Mouse (Mus musculus) cortical plate, adult 2 months (tissue): ENCODE results near the gene Art4. TPM values are rescaled to one million over a fixed set of nuclear protein-coding genes. Genes with fewer than 3 reads are reported as not detected.
A peak's percentile ranks its signal among the peaks of the same experiment; 100 is the strongest.
"Not testable (repeated sequence)": the region's sequence is repeated elsewhere in the genome, so short reads cannot be mapped to it uniquely, and the experiment has no call there.

Source experiments
- H3K27ac ChIP-seq: fragments of 200-500 bp; 2 replicates; pipeline ENCODE4 v1.5.1; 2012; ENCODE audit warnings: low read length, control low read depth, inconsistent platforms; ENCODE audit not compliant: insufficient read depth
- H3K4me1 ChIP-seq: fragments of 200-500 bp; 2 replicates; pipeline ENCODE4 v1.6.1; 2011; ENCODE audit warnings: low read length; ENCODE audit not compliant: control insufficient read depth, insufficient read depth
- H3K4me3 ChIP-seq: fragments of 200-500 bp; 2 replicates; pipeline ENCODE4 v1.5.1; 2011; ENCODE audit warnings: mild to moderate bottlenecking, low read length, control low read depth; ENCODE audit not compliant: insufficient read depth
- CTCF ChIP-seq: fragments of 200-500 bp; IDR thresholded peaks from 2 replicates; pipeline ENCODE4 v1.5.1; 2011; ENCODE audit warnings: mild to moderate bottlenecking, control low read depth, low read length; ENCODE audit not compliant: insufficient read depth; ENCODE audit errors: extremely low read depth
- POLR2A ChIP-seq: fragments of 200-500 bp; IDR thresholded peaks from 2 replicates; pipeline ENCODE4 v1.6.1; 2011; ENCODE audit warnings: mild to moderate bottlenecking, low read length, control low read depth; ENCODE audit not compliant: insufficient read depth; ENCODE audit errors: extremely low read depth
- polyA plus RNA-seq: library from polyadenylated mRNA; depleted of rRNA; stranded (reverse); fragments of >200 nt; gene quantifications from 2 replicates; pipeline ENCODE4 v1.2.3, GENCODE M21; 2012

Gene Art4
- polyA plus RNA-seq, 1 experiment = 0.06 TPM

DNA sequence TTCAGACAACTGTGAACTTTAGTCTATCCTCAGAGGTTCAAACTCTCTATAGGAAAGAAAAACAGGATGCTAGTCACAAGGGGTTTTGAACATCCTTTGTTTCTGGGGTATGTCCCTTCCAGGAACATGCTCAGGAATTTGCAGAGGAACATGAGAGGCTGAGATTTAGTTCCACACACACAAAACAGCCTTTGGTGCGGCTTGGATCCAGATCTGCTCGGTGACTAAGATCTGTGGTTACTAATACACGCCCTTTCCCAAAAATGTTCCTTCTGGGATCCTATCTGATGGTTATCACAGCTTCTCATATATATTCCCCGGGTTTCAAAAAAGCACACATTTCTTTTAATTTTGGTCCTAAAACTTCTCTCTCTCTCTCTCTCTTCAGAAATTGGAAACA, 40.3 kb upstream of the Art4 start:
- no peak for TF ChIP-seq CTCF
- TF ChIP-seq POLR2A = no peak
- H3K4me1 ChIP-seq = no peaks in the 10 kb centered on the region
- no peak overlapping the region for H3K27ac ChIP-seq
- H3K4me3 ChIP-seq = no peak overlapping the region

DNA sequence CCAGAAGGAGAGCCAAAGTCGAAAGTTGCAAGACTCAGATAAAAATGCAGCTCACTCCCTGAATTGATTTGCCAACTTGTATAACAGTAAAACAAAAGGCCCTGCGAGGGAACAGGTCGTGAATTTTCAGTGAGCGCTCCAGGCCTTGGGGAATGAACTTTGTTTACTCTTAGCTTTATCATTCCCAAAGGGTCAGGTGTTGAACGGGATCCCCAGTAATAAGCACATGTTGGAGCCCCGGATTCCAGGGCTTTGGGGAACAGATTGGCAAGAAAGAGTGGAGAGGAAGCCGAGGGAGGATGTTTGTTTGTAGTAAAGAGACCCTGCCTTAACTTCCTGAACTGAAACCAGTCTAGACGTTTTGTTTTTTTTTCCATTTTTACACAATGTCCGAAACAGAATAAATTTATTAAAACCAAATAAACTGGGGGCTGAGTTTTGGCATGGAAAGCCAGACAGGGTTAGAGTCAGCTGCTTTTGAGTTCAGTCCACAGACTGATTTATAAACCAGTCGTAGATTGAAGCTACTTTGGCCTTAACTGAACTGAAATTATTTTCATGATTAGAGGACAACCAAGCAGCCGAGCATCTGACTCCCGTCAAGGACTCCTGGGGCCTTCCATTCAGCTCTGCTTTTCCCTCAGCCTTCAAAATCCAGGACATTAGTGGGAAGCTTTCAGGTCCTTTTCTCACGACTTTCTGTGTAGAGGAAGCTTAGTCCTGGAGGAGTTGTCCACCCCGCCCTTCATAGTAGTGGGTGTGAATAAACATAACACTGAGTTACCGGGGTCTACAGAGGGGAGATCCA, 37.2 kb upstream of the Art4 start:
- 0 out of 2 replicates have a peak overlapping the region, but pooled peaks have one; percentile 53 for H3K27ac ChIP-seq
- no peak for TF ChIP-seq CTCF
- no peak for TF ChIP-seq POLR2A
- no peaks in the 10 kb centered on the region for H3K4me1 ChIP-seq
- no peak overlapping the region for H3K4me3 ChIP-seq

DNA sequence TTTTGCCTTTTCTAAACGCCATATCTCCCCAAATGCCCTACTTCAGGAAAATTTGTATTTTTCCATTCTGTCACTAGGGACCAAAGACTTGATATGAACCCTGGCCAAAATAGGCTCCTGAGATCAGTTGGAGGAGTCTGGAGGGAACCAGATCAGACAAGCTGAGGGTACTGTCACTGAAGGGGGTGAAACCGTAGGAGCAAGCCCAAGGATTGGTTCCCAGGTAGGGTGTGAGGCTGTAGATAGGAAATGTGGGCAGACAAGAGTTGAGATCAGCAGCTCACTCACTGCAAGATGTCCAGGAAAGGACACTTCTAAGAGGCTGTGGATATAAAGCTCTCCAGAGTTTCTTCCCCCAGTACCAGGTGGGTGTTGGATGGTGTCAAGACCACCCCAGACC, 34.5 kb upstream of the Art4 start:
- Histone ChIP-seq H3K4me1 (peaks cover 1% of the 10 kb centered on the region), H3K4me3 (no peak overlapping the region), H3K27ac (no peak overlapping the region)
- TF ChIP-seq POLR2A (no peak), CTCF (no peak)

DNA sequence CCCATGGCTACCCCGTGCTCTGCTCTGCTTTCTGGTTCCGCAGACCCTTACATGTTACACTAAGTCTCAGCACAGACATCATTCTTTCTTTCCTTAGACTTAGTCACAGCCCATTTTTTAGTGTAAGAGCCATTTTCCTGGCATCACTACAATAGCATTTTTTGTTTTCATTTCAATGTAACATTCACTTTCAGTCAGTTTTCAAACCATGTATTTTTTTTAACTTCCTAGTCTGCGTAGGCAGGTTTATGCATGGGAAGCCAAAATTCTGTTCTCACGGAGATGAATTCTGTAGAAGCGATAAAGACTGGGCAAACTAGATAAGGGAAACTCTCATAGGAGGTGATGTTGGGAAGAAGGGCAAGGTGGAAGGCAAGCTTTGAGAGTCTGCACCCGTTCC, 32.0 kb upstream of the Art4 start:
- H3K4me1 ChIP-seq = peaks cover 1% of the 10 kb centered on the region
- H3K27ac ChIP-seq = no peak overlapping the region
- no peak for TF ChIP-seq CTCF
- TF ChIP-seq POLR2A = no peak

DNA sequence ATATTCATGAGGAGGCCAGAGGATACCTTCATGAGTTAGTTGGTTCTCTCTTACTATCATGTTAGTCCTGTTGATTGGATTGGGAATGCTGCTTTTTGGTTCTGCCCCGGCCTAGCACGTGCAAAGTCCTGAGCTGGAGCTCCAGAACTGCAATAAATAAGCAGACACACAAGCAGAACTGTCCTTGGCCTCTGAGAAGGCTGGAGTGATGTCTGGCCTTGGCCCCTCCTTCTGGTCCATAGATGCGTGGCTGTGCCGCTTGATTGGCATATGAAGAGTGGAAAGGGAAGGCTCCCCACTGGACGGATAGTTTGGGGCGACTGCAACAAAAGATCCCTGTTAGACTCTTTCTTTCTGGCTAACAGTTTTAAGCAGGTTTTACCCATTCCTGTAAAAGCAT, 31.5 kb upstream of the Art4 start:
- H3K4me3 ChIP-seq = no peak overlapping the region
- peaks cover 1% of the 10 kb centered on the region for H3K4me1 ChIP-seq
- no peak for TF ChIP-seq POLR2A
- no peak for TF ChIP-seq CTCF
- H3K27ac ChIP-seq = no peak overlapping the region

More for the DNA sequence above, 32.0 kb upstream of the Art4 start:
- no peak overlapping the region for H3K4me3 ChIP-seq

DNA sequence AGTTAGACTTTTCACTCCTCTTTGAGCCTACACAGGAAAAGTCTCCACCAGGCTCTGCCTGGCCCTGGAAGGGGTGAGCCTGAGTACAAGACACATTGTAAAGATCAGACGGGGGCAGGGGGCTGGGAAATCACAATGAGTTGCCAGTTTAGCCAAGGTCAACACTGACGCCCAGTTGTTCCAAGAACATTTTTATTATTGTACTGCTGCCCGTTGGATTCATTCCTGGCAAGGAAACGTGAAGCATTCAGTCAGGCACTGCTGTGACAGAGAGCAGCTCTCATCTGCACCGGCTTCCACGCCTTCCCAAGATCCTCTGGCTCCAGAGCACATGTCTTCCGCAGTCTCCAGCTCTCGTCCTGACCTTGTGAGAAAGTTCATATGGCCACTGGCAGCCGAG, 30.3 kb upstream of the Art4 start:
- Histone ChIP-seq H3K27ac (no peak overlapping the region; the same call in 1 of the 2 replicates), H3K4me3 (no peak overlapping the region), H3K4me1 (peaks cover 1% of the 10 kb centered on the region)
- TF ChIP-seq POLR2A (no peak), CTCF (no peak)

DNA sequence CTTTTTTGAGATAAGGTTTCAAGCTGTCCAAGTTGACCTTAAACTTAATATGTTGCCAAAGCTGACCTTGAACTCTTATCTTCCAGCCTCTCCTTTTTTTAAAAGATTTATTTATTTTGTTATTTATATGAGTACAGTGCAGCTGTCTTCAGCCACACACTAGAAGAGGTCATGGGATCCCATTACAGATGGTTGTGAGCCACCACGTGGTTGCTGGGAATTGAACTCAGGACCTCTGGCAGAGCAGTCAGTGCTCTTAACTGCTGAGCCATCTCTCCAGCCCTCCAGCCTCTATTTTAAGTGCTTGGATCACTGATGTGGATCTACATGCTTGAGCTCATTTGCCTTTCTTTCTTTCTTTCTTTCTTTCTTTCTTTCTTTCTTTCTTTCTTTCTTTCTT, 27.2 kb upstream of the Art4 start:
- not testable (repeated sequence) for H3K4me3 ChIP-seq

DNA sequence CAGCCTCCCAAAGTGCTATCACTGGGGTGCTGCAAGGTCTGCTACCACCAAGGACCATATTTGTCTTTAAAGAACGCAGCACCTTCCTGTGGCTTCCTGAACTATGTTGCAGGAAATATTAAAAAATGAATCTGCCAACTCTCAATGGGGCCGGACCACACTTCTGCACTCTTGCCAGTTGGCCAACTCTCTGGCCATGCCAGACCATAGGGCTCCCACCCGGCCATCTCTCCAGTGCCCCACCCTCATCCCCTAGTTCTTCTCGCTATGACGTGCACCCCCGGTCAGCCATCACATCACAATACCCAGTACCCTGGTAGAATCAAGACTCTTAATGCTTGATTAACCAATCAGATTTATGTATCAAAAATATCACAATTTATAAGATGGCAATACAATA, 26.4 kb upstream of the Art4 start:
- no peak overlapping the region for H3K4me3 ChIP-seq
- H3K4me1 ChIP-seq = no peaks in the 10 kb centered on the region; the same call in 1 of the 2 replicates
- TF ChIP-seq POLR2A (no peak), CTCF (no peak)
- no peak overlapping the region for H3K27ac ChIP-seq

More for the DNA sequence above, 27.2 kb upstream of the Art4 start:
- H3K4me1 ChIP-seq, H3K27ac ChIP-seq: not testable (repeated sequence)

DNA sequence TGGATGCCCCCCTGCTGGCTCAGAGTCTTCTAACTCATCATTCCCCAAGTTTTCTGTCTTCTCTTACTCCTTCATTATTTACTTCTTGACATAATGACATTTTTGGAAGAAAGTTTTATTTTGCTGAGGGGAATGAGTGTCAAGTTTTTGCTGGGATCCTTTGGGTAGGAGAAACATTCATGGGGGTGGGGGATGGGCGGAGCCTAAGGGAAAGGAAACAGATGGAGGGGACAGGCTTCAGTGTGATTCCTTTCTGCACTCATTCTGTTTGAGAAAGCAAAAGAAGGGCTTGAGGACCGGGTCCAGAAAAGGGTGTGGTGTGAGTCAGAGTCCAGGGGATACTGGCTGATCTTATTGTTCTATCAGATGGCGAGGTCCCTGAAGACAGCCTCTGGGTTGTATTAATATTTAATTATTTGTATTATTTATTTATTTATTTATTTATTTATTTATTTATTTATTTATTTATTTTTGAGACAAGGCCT, 25.9 kb upstream of the Art4 start:
- Histone ChIP-seq H3K4me1 (no peaks in the 10 kb centered on the region), H3K4me3 (no peak overlapping the region), H3K27ac (no peak overlapping the region)
- TF ChIP-seq CTCF = no peak
- TF ChIP-seq POLR2A = no peak

DNA sequence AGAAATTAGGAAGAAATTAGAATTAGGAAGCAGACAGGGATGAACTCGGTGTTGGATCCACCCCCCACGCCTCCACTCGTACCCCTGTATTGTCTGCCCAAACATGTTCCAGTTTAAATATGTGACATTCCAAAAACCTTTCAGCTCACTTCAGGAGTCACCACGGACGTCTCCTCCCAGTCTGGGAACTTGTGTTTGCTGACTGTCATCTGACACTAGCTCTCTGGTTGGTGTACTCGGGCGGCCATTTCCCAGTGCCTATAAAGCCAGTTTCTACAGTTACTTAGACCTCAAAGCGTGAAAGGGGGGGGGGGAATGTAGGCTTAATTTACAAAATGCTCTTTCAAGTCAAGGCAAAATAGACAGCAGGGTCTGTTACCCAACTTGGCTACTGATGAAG, 24.1 kb upstream of the Art4 start:
- no peak for TF ChIP-seq POLR2A
- TF ChIP-seq CTCF = no peak
- Histone ChIP-seq H3K27ac (no peak overlapping the region), H3K4me3 (no peak overlapping the region), H3K4me1 (no peaks in the 10 kb centered on the region)
